Mouse (Mus musculus) ES-E14 (cell line): ENCODE measurements around the gene Trak2. TPM values are rescaled to one million over a fixed set of nuclear protein-coding genes. Genes with fewer than 3 reads are reported as not detected.

Experiments used
- DNase-seq: peaks from one replicate; pipeline ENCODE4 v3.0.0-alpha.2; 2013; ENCODE audit warnings: low read depth, low spot score
- H3K27ac ChIP-seq: 2 replicates; pipeline ENCODE4 v1.5.1; 2012; ENCODE audit warnings: low read depth, mild to moderate bottlenecking, low read length, moderate library complexity, mixed read lengths; ENCODE audit not compliant: poor library complexity, insufficient read depth, severe bottlenecking
- H3K36me3 ChIP-seq: 2 replicates; pipeline ENCODE4 v1.6.1; 2012; ENCODE audit warnings: mild to moderate bottlenecking, low read length, moderate library complexity, mixed read lengths; ENCODE audit not compliant: control insufficient read depth, poor library complexity, insufficient read depth, severe bottlenecking
- H3K4me1 ChIP-seq, 2 experiments: fragments of 150-350 bp in 1 of 2; sonication (generic) in 1 of 2; 2 replicates each; pipeline ENCODE4 v1.6.1; 2012; ENCODE audit warnings: low read length in 2 of 2, mild to moderate bottlenecking in 1 of 2, mixed read lengths in 1 of 2; ENCODE audit not compliant: control insufficient read depth in 2 of 2, insufficient read depth in 2 of 2, poor library complexity in 1 of 2
- H3K4me3 ChIP-seq, 2 experiments: fragments of 150-350 bp in 1 of 2; sonication (generic) in 1 of 2; 2 replicates each; pipeline ENCODE4 v1.5.1; 2012; ENCODE audit warnings: low read length in 2 of 2, low read depth in 1 of 2, mild to moderate bottlenecking in 1 of 2, mixed read lengths in 1 of 2; ENCODE audit not compliant: insufficient read depth in 1 of 2, poor library complexity in 1 of 2, severe bottlenecking in 1 of 2
- H3K9ac ChIP-seq: 2 replicates; pipeline ENCODE4 v1.6.1; 2012; ENCODE audit warnings: low read depth, mild to moderate bottlenecking, low read length, mixed read lengths; ENCODE audit not compliant: poor library complexity, insufficient read depth, severe bottlenecking
- H3K9me3 ChIP-seq: fragments of 150-350 bp; sonication (generic); 2 replicates; pipeline ENCODE4 v1.6.1; 2012; ENCODE audit warnings: low read depth, mild to moderate bottlenecking, low read length; ENCODE audit not compliant: control insufficient read depth, insufficient read depth
- CHD2 ChIP-seq: IDR thresholded peaks from 2 replicates; pipeline ENCODE4 v1.6.1; 2014; ENCODE audit warnings: mild to moderate bottlenecking, low read depth, low read length, inconsistent platforms
- HCFC1 ChIP-seq: IDR thresholded peaks from 2 replicates; pipeline ENCODE4 v1.6.1; 2012; ENCODE audit warnings: low read length, inconsistent platforms, borderline replicate concordance; ENCODE audit not compliant: insufficient read depth
- MAFK ChIP-seq: IDR thresholded peaks from 2 replicates; pipeline ENCODE4 v1.6.1; 2014; ENCODE audit warnings: mild to moderate bottlenecking, low read depth, low read length, inconsistent platforms; ENCODE audit not compliant: insufficient read depth
- ZC3H11A ChIP-seq: IDR thresholded peaks from 2 replicates; pipeline ENCODE4 v1.6.1; 2012; ENCODE audit warnings: low read depth, mild to moderate bottlenecking, inconsistent platforms, low read length, borderline replicate concordance
- ZNF384 ChIP-seq: IDR thresholded peaks from 2 replicates; pipeline ENCODE4 v1.6.1; 2012; ENCODE audit warnings: low read depth, low read length, inconsistent platforms
- in situ Hi-C, 2 experiments: fragments of 600-800 bp; cut with MboI; formaldehyde crosslinking; loops; one replicate each; pipeline ENCODE4 v1.15.1; 2025; ENCODE audit warnings: low sequenced_read_pairs in 2 of 2, inconsistent platforms in 1 of 2; ENCODE audit not compliant: unreplicated experiment in 2 of 2
- total RNA-seq: library from RNA; depleted of rRNA; stranded (reverse); fragments of 300-350 nt; gene quantifications from 2 replicates; pipeline ENCODE4 v1.2.3, GENCODE M21; 2012

Trak2 gene
- total RNA-seq, 1 experiment = 19.7 TPM

DNA sequence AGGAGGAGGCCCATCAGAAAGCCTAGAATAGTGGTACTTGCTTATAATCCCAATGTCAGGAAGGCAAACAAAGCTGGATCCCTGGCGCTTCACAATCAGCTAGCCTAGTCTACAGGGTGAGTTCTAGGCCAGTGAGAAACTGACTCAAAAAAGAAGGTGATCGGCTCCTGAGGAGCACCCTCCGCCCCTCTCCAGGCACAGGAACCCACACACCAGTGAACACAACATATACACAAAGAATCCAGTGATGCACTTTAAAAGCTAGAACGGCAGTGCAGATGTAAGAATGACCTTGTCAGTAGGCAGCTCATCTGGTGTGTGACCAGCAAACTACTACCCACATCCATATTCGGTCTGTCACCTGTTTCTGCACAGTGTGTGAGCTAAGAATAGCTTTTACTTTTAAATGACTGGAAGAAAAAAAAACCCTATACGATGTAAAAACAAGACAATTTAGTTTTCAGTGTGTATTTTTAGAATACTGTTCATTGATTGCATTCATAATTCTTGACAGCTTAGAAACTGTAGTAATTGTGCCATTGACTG lies 23.6 kb downstream of the Trak2 start:
- H3K9me3 ChIP-seq = no peaks in the 10 kb centered on the region
- in situ Hi-C loops = no loop called here
- H3K27ac ChIP-seq = no peak overlapping the region

DNA sequence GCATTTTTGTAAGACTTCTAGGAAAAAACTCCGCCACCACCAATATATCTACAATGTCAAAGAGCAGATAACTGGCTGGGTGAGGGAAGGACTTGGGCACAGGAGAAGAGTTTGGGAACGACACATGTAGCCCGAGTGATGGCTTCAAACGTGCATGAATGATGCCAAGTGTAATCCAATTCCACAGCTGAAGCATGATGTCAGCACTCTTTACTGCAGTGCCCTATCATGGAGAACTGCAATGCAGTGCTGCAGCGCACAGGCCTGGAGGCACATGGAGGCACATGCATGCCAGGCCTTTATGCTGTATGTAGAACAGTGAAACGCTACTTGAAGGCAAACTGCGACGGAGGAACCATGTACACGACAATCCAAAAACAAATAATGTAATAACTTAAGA lies 26.5 kb downstream of the Trak2 start:
- no peak for DNase-seq
- no peaks in the 10 kb centered on the region for H3K9me3 ChIP-seq
- H3K4me1 ChIP-seq = peaks cover 2 to 7% of the 10 kb centered on the region in 2 experiments; a peak in 2 of 4 replicates
- in situ Hi-C loops = no loop called here
- no peak for TF ChIP-seq CHD2
- no peak for TF ChIP-seq ZNF384
- TF ChIP-seq HCFC1 = no peak
- TF ChIP-seq ZC3H11A = no peak
- TF ChIP-seq MAFK = no peak
- no peak overlapping the region for H3K9ac ChIP-seq
- H3K36me3 ChIP-seq = peaks cover 8% of the 10 kb centered on the region
- no peak overlapping the region for H3K4me3 ChIP-seq
- no peak overlapping the region for H3K27ac ChIP-seq

More for the DNA sequence above, 23.6 kb downstream of the Trak2 start:
- H3K4me1 ChIP-seq = peaks cover 3 to 7% of the 10 kb centered on the region in 2 experiments; a peak in 2 of 4 replicates
- TF ChIP-seq ZNF384 = no peak
- no peak for TF ChIP-seq ZC3H11A
- TF ChIP-seq CHD2 = no peak
- no peak for TF ChIP-seq MAFK
- no peak for TF ChIP-seq HCFC1
- no peak overlapping the region for H3K4me3 ChIP-seq
- H3K9ac ChIP-seq = no peak overlapping the region
- H3K36me3 ChIP-seq = peaks cover 8% of the 10 kb centered on the region
- DNase-seq = no peak

DNA sequence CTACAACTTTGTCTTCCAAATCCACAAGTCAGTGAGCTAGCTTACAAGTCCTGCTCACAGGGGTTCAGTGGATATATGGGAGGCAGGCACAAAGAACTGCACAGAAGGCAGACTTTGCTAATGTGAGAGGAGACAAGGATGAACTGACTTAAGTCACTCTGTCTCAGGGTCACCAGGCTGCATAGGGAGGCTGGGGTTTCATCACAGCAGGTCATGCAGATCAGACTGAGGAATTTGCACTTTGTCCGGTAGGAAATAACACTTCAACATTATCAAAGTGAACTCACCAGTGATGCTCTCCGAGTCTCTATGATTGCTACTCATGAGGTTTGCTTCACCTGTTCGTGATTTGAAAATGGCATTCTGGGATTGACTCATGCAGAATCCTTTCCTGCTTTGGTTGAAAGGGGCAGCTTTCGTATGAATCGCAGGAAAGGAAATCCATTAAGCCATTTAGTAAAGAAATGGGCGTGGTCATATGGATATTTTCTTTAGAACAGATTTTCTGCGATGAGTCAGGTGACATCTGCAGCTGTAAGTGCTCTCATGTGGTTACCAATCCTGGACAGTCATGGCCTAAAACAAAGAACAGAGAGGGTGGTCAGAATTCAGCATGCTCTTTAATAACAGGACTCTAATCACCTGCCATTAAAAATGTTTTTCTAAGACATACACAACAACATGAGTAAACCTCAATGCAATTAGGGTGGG lies 27.1 kb downstream of the Trak2 start:
- H3K9ac ChIP-seq = no peak overlapping the region
- DNase-seq = no peak
- in situ Hi-C loops = no loop called here
- no peak overlapping the region for H3K4me3 ChIP-seq
- TF ChIP-seq ZC3H11A (no peak), CHD2 (no peak), MAFK (no peak), HCFC1 (no peak), ZNF384 (no peak)
- no peak overlapping the region for H3K27ac ChIP-seq
- H3K36me3 ChIP-seq = peaks cover 8% of the 10 kb centered on the region
- H3K4me1 ChIP-seq = peaks cover 2 to 4% of the 10 kb centered on the region in 2 experiments; a peak in 2 of 4 replicates
- H3K9me3 ChIP-seq = no peaks in the 10 kb centered on the region

DNA sequence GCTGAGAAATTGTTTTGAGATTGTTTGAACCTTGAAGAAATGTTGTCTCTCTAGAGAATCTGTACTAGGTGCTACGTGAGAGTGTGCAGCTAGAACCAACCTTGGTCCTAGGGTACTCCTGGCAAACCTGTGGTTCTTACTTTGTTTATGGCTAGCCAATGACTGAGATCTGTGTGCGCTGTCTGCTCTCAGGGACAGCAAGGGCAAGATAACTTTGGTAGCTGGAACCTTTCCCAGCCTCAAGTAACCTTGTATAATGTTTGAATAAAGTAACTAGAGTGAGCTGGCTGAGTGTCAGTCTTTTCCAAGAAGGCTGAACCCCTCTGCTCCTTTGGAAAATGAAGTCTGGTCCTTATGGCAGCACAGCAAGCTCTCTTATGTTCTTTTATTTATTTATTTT lies 27.7 kb downstream of the Trak2 start:
- Histone ChIP-seq H3K4me3 (no peak overlapping the region), H3K9me3 (no peaks in the 10 kb centered on the region), H3K36me3 (peaks cover 8% of the 10 kb centered on the region), H3K27ac (no peak overlapping the region), H3K9ac (no peak overlapping the region), H3K4me1 (no peaks in the 10 kb centered on the region; a peak in 1 of 4 replicates)
- TF ChIP-seq HCFC1 (no peak), ZNF384 (no peak), MAFK (no peak), CHD2 (no peak), ZC3H11A (no peak)
- DNase-seq = no peak
- in situ Hi-C loops = no loop called here
